Mouse (Mus musculus) lung, embryonic 14.5 days (tissue): Measurements from ENCODE around the gene Cog5. TPM values are rescaled to one million over a fixed set of nuclear protein-coding genes. Genes with fewer than 3 reads are reported as not detected.

Source experiments
- ATAC-seq: fragments of 200-750 bp; cut with Nextera tagmentation; 2 replicates; pipeline ENCODE4 v1.8.0; 2017; ENCODE audit warnings: mild to moderate bottlenecking, moderate TSS enrichment, moderate library complexity; ENCODE audit not compliant: insufficient read depth
- DNase-seq: peaks from one replicate; pipeline ENCODE4 v3.0.0-alpha.2; 2015
- H3K27ac ChIP-seq: fragments of 300-500 bp; sonication (generic); 2 replicates; pipeline ENCODE4 v1.5.1; 2014; ENCODE audit warnings: low read depth, mild to moderate bottlenecking, moderate library complexity
- H3K27me3 ChIP-seq: fragments of 300-500 bp; sonication (generic); 2 replicates; pipeline ENCODE4 v1.6.1; 2014; ENCODE audit warnings: low read length, control low read depth; ENCODE audit not compliant: insufficient read depth
- H3K36me3 ChIP-seq: fragments of 300-500 bp; sonication (generic); 2 replicates; pipeline ENCODE4 v1.6.1; 2014; ENCODE audit warnings: control low read depth; ENCODE audit not compliant: insufficient read depth
- H3K4me1 ChIP-seq: fragments of 300-500 bp; sonication (generic); 2 replicates; pipeline ENCODE4 v1.6.1; 2014; ENCODE audit warnings: antibody characterized with exemption, control low read depth; ENCODE audit not compliant: insufficient read depth
- H3K4me2 ChIP-seq: fragments of 300-500 bp; sonication (generic); 2 replicates; pipeline ENCODE4 v1.6.1; 2014; ENCODE audit warnings: mild to moderate bottlenecking
- H3K4me3 ChIP-seq: fragments of 300-500 bp; sonication (generic); 2 replicates; pipeline ENCODE4 v1.5.1; 2014; ENCODE audit warnings: low read depth, low read length
- H3K9ac ChIP-seq: fragments of 300-500 bp; sonication (generic); 2 replicates; pipeline ENCODE4 v1.6.1; 2014
- H3K9me3 ChIP-seq: fragments of 300-500 bp; sonication (generic); 2 replicates; pipeline ENCODE4 v1.6.1; 2016; ENCODE audit warnings: low read depth, low read length, control low read depth
- CTCF ChIP-seq: IDR thresholded peaks from 2 replicates; pipeline ENCODE4 v1.5.1; 2016; ENCODE audit warnings: antibody characterized with exemption, low read depth
- WGBS: fragments of 180-500 bp; shearing (Covaris S2); extraction: QIAGEN DNeasy Blood & Tissue Kit; methylation state at CpG from one replicate; pipeline ENCODE4 v1.1.7; 2014; 5-methylcytosine and 5-hydroxymethylcytosine counted together
- polyA plus RNA-seq: library from polyadenylated mRNA; unstranded; fragments of >200 nt; fragmentation: Nextera tagmentation; extraction: Ambion mirVana; gene quantifications from 2 replicates; pipeline ENCODE4 v1.2.1, GENCODE M21; 2014

The Cog5 gene
- polyA plus RNA-seq, 1 experiment from 2014 or later = 34.0 TPM

DNA sequence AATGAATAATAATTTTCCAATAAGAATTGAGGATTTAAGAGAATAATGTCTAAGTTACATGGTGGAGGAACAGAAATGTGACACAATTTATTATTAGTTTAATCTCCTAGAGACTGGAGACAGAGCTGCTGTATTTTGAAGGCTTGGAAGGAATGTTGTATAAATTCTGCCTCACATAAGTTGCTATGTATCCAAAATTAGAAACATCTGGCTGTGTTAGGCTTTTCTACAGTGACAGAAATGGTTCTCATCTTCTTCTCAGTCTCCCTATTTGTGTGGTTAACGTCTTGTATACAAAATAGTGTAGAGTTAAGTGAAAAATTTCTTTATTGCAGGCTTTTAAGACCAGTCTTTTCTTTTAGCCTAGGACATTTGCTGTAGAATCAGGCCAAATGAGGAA is 52.9 kb downstream of the Cog5 start:
- Histone ChIP-seq H3K4me2 (no peak overlapping the region), H3K27me3 (no peaks in the 10 kb centered on the region), H3K4me1 (no peaks in the 10 kb centered on the region), H3K27ac (no peak overlapping the region), H3K36me3 (no peaks in the 10 kb centered on the region), H3K9me3 (no peaks in the 10 kb centered on the region), H3K9ac (no peak overlapping the region), H3K4me3 (no peak overlapping the region)
- 42% methylated on average over 1 of the region's 1 CpGs for WGBS
- ATAC-seq (no peak), DNase-seq (peak; percentile 22)
- TF ChIP-seq CTCF = no peak

DNA sequence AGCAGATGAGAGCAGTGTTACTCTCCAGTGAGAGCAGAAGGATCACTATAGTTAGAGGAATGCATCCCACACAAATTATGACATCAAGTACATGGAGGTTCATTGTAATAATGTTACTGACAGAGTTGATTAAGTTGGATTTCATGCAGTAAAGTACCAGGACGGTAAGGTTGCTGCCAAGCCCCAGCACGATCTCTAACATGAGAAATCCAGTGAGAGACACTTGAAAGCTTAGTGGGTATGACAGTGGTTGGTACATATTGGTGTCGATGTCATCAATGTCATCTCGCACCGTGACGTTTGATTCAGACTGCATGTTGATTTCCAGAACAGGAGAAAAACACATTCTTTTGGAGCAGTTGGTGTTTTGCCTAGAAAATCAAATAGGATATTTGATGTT is 55.0 kb downstream of the Cog5 start:
- Histone ChIP-seq H3K27me3 (no peaks in the 10 kb centered on the region), H3K4me2 (no peak overlapping the region), H3K9ac (no peak overlapping the region), H3K4me3 (no peak overlapping the region), H3K4me1 (no peaks in the 10 kb centered on the region), H3K9me3 (no peaks in the 10 kb centered on the region), H3K27ac (no peak overlapping the region), H3K36me3 (no peaks in the 10 kb centered on the region)
- DNase-seq (no peak), ATAC-seq (no peak)
- no peak for TF ChIP-seq CTCF
- 85% methylated on average over 6 of the region's 6 CpGs for WGBS

DNA sequence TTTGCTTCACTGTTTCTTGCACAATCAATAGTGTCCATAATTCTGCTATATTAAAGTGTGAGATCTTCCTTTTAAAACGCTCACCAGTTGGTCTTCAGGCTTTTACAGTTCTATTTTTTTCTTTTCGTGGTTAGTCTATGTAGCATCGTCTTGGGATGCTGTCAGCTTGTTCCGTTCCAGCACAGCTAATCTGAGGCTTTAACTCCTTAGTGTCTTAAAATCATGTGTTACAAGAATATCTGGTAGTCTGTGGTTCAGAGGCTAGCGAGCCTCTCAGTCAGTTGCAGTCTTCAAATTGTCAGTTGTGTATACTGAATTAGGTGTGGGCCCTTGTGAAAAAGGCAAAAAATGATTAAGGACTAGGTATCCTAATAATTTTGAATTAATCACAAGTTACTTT is 57.6 kb downstream of the Cog5 start:
- no peaks in the 10 kb centered on the region for H3K36me3 ChIP-seq

DNA sequence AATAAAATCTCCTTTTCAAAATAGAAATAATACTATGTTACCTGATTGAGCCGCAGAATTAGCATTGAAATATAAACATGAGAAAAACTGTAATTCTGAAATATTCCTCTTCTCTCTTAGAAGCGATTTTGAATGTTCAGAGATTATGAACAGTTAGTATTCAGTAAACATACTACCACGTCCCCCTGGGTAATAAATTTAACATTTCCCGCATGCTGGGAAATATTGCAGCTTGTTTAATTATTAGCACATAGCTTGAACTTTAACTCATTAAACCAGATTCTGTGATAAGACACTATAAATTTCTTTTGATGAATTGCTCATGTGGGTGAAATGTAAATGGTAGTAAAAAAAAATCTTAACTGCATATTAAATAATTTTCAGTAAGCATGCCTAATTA is 58.1 kb downstream of the Cog5 start:
- WGBS = 68% methylated on average over 4 of the region's 4 CpGs
- Histone ChIP-seq H3K9ac (no peak overlapping the region), H3K4me3 (no peak overlapping the region), H3K36me3 (no peaks in the 10 kb centered on the region), H3K4me1 (no peaks in the 10 kb centered on the region), H3K4me2 (no peak overlapping the region), H3K27ac (no peak overlapping the region), H3K27me3 (no peaks in the 10 kb centered on the region), H3K9me3 (no peaks in the 10 kb centered on the region)
- no peak for DNase-seq
- no peak for TF ChIP-seq CTCF
- no peak for ATAC-seq

More for the DNA sequence above, 57.6 kb downstream of the Cog5 start:
- no peaks in the 10 kb centered on the region for H3K27me3 ChIP-seq
- ATAC-seq = no peak
- no peak overlapping the region for H3K27ac ChIP-seq
- TF ChIP-seq CTCF = no peak
- peak; percentile 30 for DNase-seq
- 45% methylated on average over 5 of the region's 5 CpGs for WGBS
- H3K4me2 ChIP-seq = no peak overlapping the region
- no peak overlapping the region for H3K9ac ChIP-seq
- H3K4me1 ChIP-seq = no peaks in the 10 kb centered on the region
- no peak overlapping the region for H3K4me3 ChIP-seq
- no peaks in the 10 kb centered on the region for H3K9me3 ChIP-seq

DNA sequence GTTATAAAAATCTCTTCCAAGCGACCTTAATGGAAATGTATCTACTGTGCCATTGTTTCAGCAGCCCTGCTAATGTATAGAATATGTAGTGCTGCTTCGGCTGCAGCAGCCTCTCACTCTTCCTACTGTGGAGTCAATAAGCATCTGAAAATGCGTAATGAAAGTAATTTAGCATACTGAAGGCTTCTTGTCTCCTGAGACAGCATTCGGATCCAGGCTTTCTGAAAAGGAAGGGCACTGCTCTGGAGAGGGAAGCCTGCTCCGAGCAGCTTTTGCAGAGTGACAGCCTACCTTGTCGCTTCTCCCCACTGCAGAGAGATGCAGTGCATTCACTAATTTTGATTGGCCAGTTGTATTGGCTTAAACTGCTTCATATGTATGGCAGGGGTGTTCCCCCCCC is 58.9 kb downstream of the Cog5 start, which contains the start of gene Gpr22:
TSS of gene Gpr22 (minus strand) at position 348 of the 400 bp plus-strand sequence.
- no peak within 1 kb of the TSS for H3K27ac ChIP-seq
- 52% methylated on average over 6 of the region's 6 CpGs for WGBS
- no peaks in the 10 kb centered on the region for H3K4me1 ChIP-seq
- H3K4me3 ChIP-seq = no peak within 1 kb of the TSS
- H3K36me3 ChIP-seq = no peaks in the 10 kb centered on the region
- H3K27me3 ChIP-seq = no peaks in the 10 kb centered on the region
- H3K9ac ChIP-seq = no peak within 1 kb of the TSS; the same call in 1 of the 2 replicates
- H3K9me3 ChIP-seq = no peaks in the 10 kb centered on the region
- no peak for TF ChIP-seq CTCF
- no peak for DNase-seq
- no peak within 1 kb of the TSS for H3K4me2 ChIP-seq
- no peak for ATAC-seq

DNA sequence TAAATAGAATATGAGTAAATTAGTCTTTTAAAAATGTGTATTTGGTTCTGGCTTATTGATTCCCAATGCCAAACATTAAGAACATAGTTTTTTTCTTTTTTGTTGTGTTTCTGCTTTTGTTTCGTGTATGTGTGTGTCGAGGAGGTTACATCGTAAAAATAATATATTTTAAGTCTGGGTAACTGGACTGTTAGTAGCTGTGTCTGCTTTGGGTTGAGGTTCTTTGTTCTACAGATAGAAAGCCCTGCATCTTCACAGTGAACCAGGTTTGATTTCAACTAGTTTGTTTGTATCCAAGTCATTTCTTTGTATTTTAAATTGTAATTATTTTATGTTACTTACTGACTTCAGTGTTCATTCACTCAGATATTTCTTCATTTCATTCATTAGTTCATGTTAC is 59.4 kb downstream of the Cog5 start:
- Histone ChIP-seq H3K9ac (no peak overlapping the region), H3K27ac (no peak overlapping the region), H3K36me3 (no peaks in the 10 kb centered on the region), H3K4me3 (no peak overlapping the region), H3K4me2 (no peak overlapping the region), H3K4me1 (no peaks in the 10 kb centered on the region), H3K9me3 (no peaks in the 10 kb centered on the region), H3K27me3 (no peaks in the 10 kb centered on the region)
- no peak for TF ChIP-seq CTCF
- ATAC-seq (no peak), DNase-seq (no peak)
- 88% methylated on average over 3 of the region's 3 CpGs for WGBS

DNA sequence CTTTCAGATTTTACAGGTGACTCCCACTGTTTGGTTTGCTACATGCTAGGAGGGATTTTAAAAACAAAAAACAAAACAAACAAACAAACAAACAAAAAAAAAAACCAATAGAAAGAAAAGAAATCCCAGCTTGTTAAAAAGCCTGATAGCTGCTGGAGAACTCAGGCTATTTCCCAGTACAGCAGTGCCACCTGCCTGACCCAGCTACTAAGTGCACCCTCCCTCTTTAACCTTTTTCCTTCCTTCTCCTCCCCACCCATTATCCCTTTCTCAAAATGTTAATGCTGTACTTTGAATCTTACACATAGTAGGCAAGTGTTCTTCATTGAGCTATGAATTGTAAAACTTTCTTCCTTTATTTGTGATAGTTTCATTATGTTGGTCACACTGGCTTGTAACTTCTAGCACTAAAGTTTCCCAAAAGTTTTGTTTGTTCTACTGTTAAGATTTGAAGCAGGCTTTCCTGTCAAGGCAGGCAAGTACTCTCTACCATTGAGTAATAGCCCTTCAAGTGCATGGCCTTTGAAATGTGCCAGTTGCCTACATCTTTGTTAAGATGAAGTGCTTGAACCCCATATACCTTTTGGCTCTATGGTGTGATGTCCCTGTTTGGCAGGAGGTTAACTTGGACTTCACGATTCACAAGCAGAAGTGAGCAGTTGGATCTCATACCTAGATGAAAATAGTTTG is 65.1 kb downstream of the Cog5 start:
- WGBS = 70% methylated on average over 1 of the region's 1 CpGs
- DNase-seq = peak; percentile 27
- no peak overlapping the region for H3K4me3 ChIP-seq

DNA sequence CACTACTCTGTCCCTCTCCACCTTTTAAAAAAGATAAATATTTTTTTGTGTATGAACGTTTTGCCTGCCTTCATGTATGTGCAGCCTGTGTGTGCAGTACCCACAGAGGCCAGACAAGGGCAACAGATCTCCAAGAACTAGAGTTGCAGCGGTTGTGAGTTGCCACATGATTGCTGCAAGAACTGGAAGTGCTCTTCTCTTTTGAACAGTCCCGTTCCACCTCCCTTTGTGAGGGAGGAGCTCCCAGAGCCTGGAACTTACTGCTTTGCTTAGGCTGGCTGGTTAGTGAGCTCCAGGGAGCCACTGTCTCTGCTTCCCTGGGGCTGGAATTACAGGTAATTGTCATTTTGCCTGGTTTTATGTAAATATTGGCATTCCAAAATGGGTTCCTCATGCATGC is 69.9 kb downstream of the Cog5 start:
- WGBS = 83% methylated on average over 3 of the region's 3 CpGs
- Histone ChIP-seq H3K36me3 (no peaks in the 10 kb centered on the region), H3K9ac (no peak overlapping the region), H3K27me3 (no peaks in the 10 kb centered on the region), H3K9me3 (no peaks in the 10 kb centered on the region), H3K27ac (no peak overlapping the region), H3K4me2 (no peak overlapping the region), H3K4me3 (no peak overlapping the region), H3K4me1 (no peaks in the 10 kb centered on the region)
- DNase-seq = no peak
- no peak for ATAC-seq
- TF ChIP-seq CTCF = no peak

More for the DNA sequence above, 65.1 kb downstream of the Cog5 start:
- no peaks in the 10 kb centered on the region for H3K27me3 ChIP-seq
- H3K9me3 ChIP-seq = no peaks in the 10 kb centered on the region
- no peak for ATAC-seq
- no peaks in the 10 kb centered on the region for H3K36me3 ChIP-seq
- no peak overlapping the region for H3K4me2 ChIP-seq
- no peak overlapping the region for H3K27ac ChIP-seq
- H3K4me1 ChIP-seq = no peaks in the 10 kb centered on the region
- no peak overlapping the region for H3K9ac ChIP-seq
- peak; percentile 51 for TF ChIP-seq CTCF
